Mouse (Mus musculus): Measurements from ENCODE around the gene Armc8.

DNA sequence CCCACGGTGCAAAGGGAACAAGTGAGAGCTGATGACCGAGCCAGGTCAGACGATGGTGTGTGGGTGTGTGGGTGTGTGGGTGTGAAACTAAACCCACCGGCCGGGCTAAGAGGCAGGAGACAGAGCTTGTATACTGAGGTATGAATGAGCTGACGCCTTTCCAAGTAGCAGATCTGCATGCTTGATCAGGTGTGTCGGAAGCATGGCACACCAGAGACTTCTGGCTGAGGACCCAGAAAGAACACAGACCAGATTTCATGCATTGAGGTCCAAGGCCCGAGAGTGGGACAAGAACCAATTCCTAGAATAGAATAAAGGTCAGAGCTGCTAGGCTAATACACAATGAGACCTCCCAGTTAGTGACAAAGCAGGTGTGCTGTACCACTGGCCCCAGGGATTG is 129.6 kb downstream of the Armc8 start:
- TF ChIP-seq MAFK (IDR thresholded peaks at IDR 0.05; ENCODE audit: insufficient read depth, low read depth, low read length) = no peak
- TF ChIP-seq CHD2 (IDR thresholded peaks at IDR 0.05; ENCODE audit: low read depth, low read length) = no peak
- no peak for TF ChIP-seq ZNF384 (IDR thresholded peaks at IDR 0.05; ENCODE audit: low read depth, low read length)
- TF ChIP-seq ZC3H11A (IDR thresholded peaks at IDR 0.05; ENCODE audit: borderline replicate concordance, low read depth, low read length) = no peak
